Mouse (Mus musculus) lung, postnatal 0 days (tissue): Measurements from ENCODE around the gene 1700001O22Rik.

Source experiments
- CTCF ChIP-seq: IDR thresholded peaks from 2 replicates; pipeline ENCODE4 v1.5.1; 2016; ENCODE audit warnings: antibody characterized with exemption, mild to moderate bottlenecking
- EP300 ChIP-seq: IDR thresholded peaks from 2 replicates; pipeline ENCODE4 v1.6.1; 2016; ENCODE audit warnings: antibody characterized with exemption, mild to moderate bottlenecking, control low read depth

- TF ChIP-seq CTCF (no peak), EP300 (no peak)
Measured at GRCm38 (mm10) chr2:30816383-30816782, 12.9 kb upstream of the 1700001O22Rik start.
